Mouse (Mus musculus): ENCODE results near the gene Atp8b5.

DNA sequence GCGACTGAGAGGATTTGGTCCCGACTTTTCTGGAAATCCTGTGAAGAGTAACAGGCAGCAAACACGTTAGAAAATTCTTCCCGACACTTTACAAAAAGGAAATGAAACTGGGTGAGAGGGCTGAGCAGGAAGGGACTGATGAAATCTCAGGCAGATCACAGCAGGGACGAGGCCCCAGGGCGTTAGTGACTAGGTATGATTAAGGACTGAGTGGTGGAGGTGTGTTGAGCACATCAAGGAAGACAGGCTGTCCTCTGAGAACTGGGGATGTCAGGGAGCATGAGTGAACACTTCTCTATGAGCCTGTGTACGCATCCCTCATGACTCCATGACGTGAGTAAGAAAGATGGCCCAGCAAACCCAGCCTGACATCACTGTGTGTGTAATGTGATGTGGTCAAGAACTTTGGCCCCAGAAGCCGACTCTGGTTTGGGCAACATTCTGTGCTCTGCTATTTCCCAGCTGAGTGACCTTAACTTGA, 152.9 kb downstream of the Atp8b5 start:
- TF ChIP-seq CTCF (IDR thresholded peaks at IDR 0.05; ENCODE audit: extremely low read depth, insufficient read length, insufficient replicate concordance, low read depth, low read length) (no peak), POLR2A (IDR thresholded peaks at IDR 0.05; ENCODE audit: low read depth, low read length) (no peak)
